Mouse (Mus musculus): ENCODE results near the gene Zfp354c. TPM values are rescaled to one million over a fixed set of nuclear protein-coding genes. Genes with fewer than 3 reads are reported as not detected.

Gene Zfp354c
- polyA plus RNA-seq (2012; rRNA removed) = 0.40 and 0.54 TPM in 2 replicates

GRCm38 (mm10) chr11:50827010-50827953, at the start of gene Zfp354c:
Gene Zfp354c, minus strand, starts transcription at chr11:50827724.

GRCm38 (mm10) chr11:50850177-50850735, 22.7 kb upstream of the Zfp354c start, which contains the start of gene Grm6:
Gene Grm6, plus strand, starts transcription at chr11:50850685.

GRCm38 (mm10) chr11:50841023-50841735, 13.7 kb upstream of the Zfp354c start, which contains the start of gene Zfp879:
Gene Zfp879, minus strand, starts transcription at chr11:50841552.

Other genes starting within 250 kb of the Zfp354c start
- gene Adamts2, start 225.6 kb downstream of the Zfp354c start, polyA plus RNA-seq (2012; rRNA removed) = 0.97 and 1.5 TPM in 2 replicates
- 0.08 and 0.09 TPM in 2 replicates for gene Zfp879, start 13.8 kb upstream of the Zfp354c start, polyA plus RNA-seq (2012; rRNA removed)
- 0.05 and 0.12 TPM in 2 replicates for gene Grm6, start 23.0 kb upstream of the Zfp354c start, polyA plus RNA-seq (2012; rRNA removed)
- gene Zfp454, start 59.9 kb upstream of the Zfp354c start, polyA plus RNA-seq (2012; rRNA removed) = 0.31 and 0.41 TPM in 2 replicates
- gene Zfp2, start 88.4 kb upstream of the Zfp354c start, polyA plus RNA-seq (2012; rRNA removed) = 0.63 and 0.84 TPM in 2 replicates
- gene Zfp354b, start 103.9 kb upstream of the Zfp354c start, polyA plus RNA-seq (2012; rRNA removed) = 0.06 and 0.15 TPM in 2 replicates
- gene 4933414I15Rik, start 116.0 kb upstream of the Zfp354c start, polyA plus RNA-seq (2012; rRNA removed) = not detected in 2 replicates
- gene Prop1, start 126.0 kb upstream of the Zfp354c start, polyA plus RNA-seq (2012; rRNA removed) = 0.02 TPM in 1 of 2 replicates, not detected in the other
- not detected in 2 replicates for gene Olfr1378, start 138.8 kb upstream of the Zfp354c start, polyA plus RNA-seq (2012; rRNA removed)
- not detected in 2 replicates for gene Olfr1377, start 154.2 kb upstream of the Zfp354c start, polyA plus RNA-seq (2012; rRNA removed)
- not detected in 2 replicates for gene Olfr51, start 175.9 kb upstream of the Zfp354c start, polyA plus RNA-seq (2012; rRNA removed)
- not detected in 2 replicates for gene Olfr54, start 186.5 kb upstream of the Zfp354c start, polyA plus RNA-seq (2012; rRNA removed)
- not detected in 2 replicates for gene Olfr1375, start 220.4 kb upstream of the Zfp354c start, polyA plus RNA-seq (2012; rRNA removed)
- 0.85 and 1.2 TPM in 2 replicates for gene Zfp354a, start 231.5 kb upstream of the Zfp354c start, polyA plus RNA-seq (2012; rRNA removed)